Mouse (Mus musculus) cerebellum, postnatal 4 days (tissue): ENCODE results near the gene Gbp8.
"Not testable (repeated sequence)": the region's sequence is repeated elsewhere in the genome, so short reads cannot be mapped to it uniquely, and the experiment has no call there.

Experiments used
- DNase-seq, 2 experiments: peaks; one replicate each; pipeline ENCODE4 v3.0.0; 2022; ENCODE audit warnings: low spot score in 2 of 2, mixed read lengths in 1 of 2

Gene Gbp8

DNA sequence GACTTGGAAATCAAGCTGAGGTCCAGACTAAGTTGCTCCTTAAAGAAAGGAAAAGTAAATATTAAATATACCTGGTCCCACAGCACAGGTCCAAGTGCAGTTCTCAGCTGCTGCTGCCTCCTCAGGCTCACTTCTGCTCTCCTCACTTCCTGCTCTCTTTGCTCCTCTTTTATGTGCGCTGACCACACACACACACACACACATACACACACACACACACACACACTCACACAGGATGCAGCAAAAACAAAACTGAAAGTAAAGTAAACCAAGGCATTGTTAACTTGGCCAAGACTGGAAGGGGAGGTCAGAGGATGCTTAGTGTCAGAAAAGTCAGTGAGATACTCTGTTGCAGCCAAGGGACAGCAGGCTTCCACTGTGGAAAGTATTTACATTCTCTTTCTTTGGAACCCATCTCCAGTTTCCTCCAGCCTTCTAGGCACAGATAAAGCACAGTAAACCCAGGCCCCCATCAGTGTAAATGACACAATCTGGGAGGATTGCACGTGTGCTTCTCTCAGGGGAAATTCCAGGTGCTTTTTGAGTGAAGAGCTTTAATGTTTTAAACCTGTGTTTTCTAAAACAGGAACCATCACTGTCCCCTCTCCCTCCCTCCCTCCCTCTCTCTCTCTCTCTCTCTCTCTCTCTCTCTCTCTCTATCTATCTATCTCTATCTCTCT lies at the start of gene Gbp8, which contains the start of the genes Gbp9 and Gbp4:
TSS of gene Gbp8 (minus strand) at position 132 of the 680 bp plus-strand sequence.
TSS of gene Gbp9 (minus strand) at position 131 of the 680 bp plus-strand sequence.
TSS of gene Gbp4 (minus strand) at position 178 of the 680 bp plus-strand sequence.
- DNase-seq: not testable (repeated sequence)

DNA sequence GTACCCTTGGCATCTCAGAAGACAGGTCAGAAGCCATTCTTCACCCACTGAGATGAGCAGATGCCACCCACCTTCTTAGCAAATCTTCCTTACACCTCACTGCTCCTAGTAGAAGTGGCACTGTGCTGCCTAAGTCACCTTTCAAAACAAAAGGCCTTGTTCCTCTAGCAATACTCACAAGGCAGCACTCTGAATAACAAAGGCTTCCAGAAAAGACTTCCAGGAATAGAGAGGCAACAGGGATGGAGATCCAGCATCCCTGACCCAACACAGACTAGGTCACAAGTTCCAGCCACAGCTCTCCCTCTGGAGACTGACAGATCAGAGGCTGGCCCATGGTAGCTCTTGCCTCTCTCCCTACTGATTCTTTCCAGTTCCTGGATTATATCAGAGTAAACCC lies 42.1 kb upstream of the Gbp8 start:
- no peak for DNase-seq

GRCm38 (mm10) chr5:105156582-105156981 lies 17.2 kb upstream of the Gbp8 start:
- no peak for DNase-seq

DNA sequence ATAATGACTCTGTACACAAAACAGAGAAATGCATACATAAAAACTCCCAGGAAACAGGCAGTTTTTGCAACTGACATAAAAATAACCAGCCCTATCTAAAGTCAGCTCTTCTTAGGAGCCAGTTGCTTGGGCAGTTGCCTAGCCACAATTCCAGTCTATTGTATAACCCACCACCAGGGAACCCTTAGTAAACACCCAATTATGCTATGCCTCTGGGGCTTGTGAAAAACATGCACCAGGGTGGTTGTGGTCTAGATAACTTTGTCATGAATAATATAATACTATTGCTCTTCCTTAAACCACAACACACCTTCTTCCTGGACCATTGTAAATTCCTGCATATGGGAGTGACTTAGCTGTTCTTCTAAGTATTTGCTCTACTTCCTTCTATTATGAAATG lies 14.7 kb upstream of the Gbp8 start:
- DNase-seq: no peak

- DNase-seq: not testable (repeated sequence)
These were observed 8.7 kb upstream of the Gbp8 start for GRCm38 (mm10) chr5:105148062-105148461.

GRCm38 (mm10) chr5:105146447-105146846 lies 7.1 kb upstream of the Gbp8 start:
- no peak for DNase-seq

GRCm38 (mm10) chr5:105145731-105146130 lies 6.4 kb upstream of the Gbp8 start:
- DNase-seq: not testable (repeated sequence)

DNA sequence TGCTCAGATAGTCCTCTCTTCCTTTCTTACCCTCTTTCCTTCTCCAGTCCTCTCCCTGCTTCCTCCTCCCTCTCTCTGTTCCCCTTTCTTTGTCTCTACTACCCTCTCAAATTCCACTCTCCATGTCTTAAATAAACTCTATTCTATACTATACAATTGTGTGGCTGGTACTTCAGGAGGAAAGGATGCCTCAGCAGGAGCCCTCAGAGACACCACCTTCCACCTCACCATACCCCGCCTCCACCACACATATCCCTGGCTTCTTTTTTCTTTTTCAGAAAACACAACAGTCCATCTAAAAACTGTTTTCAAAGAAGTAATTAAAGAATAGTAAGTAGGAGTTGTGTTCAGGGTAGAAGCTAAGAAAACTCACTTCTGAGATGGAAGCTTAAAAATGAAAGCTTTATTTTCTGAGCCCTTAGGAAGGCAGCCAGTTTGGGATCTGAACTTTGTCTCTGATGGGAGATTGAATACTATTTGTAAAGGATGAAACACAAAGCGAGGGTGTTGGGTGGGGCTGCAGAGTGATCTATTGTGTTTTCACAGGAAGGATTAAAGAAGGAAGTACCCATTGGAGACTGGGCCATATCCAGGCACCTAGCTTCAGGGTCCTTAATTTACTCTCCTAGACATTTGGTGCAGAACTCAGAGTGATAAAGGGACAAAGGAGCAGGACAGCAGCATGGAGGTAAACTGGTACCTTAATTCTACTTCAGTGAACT lies 910 bp upstream of the Gbp8 start:
- not testable (repeated sequence) for DNase-seq

- DNase-seq: no peak
These were observed 434 bp downstream of the Gbp8 start for GRCm38 (mm10) chr5:105138906-105139305.

DNA sequence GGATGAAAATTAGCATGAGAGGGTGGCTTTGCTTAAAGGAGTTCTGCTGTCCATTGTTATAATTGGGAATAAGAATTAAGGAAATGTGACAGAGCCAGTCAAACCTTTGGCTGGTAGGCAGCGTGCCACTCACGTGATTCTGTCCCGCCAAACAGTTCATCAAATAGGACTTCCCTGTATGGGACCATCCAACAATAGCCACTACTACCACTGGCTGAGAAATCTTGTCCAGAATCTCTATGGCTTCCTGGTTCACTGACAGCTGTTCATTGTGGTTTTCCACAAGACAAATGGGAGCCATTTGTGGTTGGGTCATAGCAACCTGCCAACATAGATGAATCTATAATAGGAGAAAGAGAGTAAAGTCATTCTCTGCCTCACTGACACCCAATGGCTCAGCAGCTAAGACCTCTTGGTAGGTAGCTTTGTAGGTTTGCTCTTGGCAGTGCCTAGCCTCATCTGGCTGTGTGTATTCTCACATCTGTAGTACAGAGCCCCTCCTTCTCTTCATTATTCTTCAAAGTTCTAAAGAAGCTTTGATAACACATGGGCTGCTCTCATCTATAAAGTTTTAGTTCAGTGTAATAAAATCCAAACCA lies 2.5 kb downstream of the Gbp8 start:
- DNase-seq: not testable (repeated sequence)

GRCm38 (mm10) chr5:105121731-105122130 lies 17.6 kb downstream of the Gbp8 start:
- DNase-seq: not testable (repeated sequence)

GRCm38 (mm10) chr5:105115740-105116139 lies 23.6 kb downstream of the Gbp8 start:
- DNase-seq: no peak

DNA sequence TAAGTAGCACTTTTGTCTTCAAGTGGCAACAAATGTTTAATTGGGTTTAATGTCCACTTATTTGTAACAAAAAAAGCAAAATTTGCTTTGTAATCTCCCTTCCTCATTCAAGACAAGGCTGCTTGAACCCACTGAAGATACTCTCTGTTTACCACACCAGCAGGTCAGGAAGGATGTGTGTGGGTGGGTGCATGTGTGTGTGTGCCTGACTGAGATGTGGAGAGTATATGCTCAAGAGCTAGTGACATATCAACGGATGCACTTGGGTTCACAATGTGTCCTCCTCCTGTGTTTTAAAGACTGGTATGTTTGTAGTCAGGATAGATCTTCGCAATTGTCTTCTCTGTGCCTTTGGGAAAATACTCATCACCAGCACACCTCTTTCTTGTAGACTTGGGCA lies 24.6 kb downstream of the Gbp8 start:
- DNase-seq: no peak

- DNase-seq: no peak
These were observed 25.7 kb downstream of the Gbp8 start for GRCm38 (mm10) chr5:105113656-105114055.

GRCm38 (mm10) chr5:105110271-105110852 lies 29.0 kb downstream of the Gbp8 start:
- DNase-seq: not testable (repeated sequence)

DNA sequence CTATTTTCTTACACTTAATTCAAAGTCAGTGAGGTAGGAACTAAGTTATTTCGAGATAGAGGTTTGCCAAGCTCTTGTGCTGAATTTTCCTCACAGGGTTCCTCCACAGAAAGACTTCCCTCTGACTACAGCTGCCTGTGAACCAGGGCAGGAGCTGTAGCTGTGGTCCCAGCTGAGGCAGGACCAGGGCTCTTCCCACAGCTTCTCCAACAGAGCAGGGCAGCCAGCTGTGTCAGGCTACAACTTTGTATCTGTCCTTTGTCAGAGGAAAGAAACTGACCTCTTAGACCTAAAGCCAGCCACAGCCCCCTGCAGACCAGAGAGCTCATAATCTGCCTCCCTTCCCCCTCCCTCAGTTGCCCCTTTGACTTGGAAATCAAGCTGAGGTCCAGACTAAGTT lies 29.6 kb downstream of the Gbp8 start:
- DNase-seq: not testable (repeated sequence)

DNA sequence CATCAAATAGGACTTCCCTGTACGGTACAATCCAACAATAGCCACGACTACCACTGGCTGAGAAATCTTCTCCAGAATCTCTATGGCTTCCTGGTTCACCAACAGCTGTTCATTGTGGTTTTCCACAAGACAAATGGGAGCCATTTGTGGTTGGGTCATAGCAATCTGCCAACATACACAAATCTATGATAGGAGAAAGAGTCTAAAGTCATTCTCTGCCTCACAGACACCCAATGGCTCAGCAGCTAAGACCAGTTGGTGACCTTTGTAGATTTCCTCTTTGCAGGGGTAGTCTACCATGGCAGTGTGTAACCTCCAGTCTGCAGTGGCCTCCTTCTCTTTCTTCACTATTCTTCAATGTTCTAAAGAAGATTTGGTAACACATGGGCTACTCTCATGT lies 33.7 kb downstream of the Gbp8 start:
- not testable (repeated sequence) for DNase-seq

DNA sequence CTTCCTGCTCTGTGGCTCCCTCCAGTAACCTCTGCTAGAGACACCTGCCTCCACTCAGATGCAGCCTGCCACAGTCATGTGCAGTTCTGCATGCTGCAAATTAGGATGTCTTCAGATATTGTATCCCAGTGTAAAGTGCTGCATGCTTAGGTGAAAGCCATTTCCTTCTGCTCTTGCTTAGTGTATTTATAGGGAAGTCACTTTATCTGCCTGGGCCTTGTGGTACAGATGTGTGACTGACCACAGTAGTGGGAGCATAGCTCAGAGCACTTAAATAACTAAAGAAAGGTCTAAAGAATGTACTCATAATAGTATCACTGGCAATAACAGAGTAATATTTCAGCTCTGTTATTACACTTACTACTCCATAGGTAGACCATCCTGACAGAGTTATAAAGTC lies 57.4 kb downstream of the Gbp8 start:
- no peak for DNase-seq

DNA sequence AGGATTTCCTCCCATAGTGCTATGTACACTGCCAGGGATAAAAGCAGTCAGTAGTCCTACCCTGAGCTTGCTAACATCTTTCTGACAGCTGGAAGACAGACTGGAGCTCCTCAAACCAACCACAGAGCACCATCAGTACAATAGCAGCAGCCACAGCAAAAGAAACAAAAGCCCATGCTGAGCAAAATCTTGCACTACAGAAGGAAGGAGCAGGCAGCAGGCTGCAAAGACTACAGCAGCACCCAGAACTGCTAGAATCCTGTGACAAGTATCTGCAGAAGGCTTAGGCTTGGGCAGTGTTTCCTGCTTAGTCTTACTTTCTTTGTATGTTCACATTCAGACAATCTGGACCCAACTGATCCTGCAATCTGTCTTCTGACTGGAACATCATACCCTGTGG lies 71.0 kb downstream of the Gbp8 start:
- not testable (repeated sequence) for DNase-seq

DNA sequence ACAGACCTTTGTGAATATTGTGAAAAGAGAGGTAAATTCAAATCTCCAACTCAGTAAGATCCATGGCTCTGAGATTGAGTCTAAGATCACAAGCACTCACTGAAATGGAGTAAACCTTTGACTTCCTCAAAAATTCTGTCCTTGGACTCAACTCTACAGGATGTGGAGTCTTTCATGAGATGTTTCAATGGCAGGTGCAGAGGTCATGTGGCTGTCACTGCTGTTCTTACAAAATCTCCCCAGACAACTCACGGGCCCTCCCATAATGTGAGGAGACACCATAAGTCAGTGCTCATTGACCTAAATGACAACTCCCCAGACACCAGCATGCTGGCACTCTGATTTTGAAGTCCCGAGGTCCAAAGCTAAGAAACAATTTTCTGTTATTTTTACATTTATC lies 74.9 kb downstream of the Gbp8 start:
- not testable (repeated sequence) for DNase-seq

DNA sequence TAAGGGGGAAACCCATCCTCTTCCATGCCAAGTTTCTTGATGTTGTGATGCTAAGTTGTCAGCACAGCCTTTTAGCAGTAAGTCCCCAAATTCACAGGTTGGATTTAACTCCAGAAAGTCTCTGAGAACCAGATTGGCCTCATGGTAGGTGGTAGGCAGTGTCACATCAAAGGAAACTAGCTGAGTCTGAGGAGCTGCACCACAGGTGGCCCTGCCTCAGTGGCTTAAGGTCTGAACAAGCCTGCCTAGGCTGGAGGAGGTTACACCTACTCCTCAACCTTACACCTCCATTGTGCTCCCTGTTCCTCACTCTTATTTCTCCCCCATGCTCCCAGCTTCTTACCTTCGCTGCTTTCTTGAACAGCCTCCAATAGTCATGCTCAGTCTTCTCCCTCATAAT lies 76.0 kb downstream of the Gbp8 start:
- no peak for DNase-seq

GRCm38 (mm10) chr5:105062403-105062802 lies 76.9 kb downstream of the Gbp8 start:
- DNase-seq: not testable (repeated sequence)
